Mouse (Mus musculus): ENCODE measurements around the gene Olfm4. TPM values are rescaled to one million over a fixed set of nuclear protein-coding genes. Genes with fewer than 3 reads are reported as not detected.

Gene Olfm4
- polyA plus RNA-seq, 1 experiment from 2014 or later = 94.5 TPM

- DNase-seq (ENCODE audit: low spot score) = no peak
- no peak for TF ChIP-seq CTCF (IDR thresholded peaks at IDR 0.05; ENCODE audit: low read depth)
- no peak for TF ChIP-seq EP300 (optimal IDR thresholded peaks at IDR 0.05)
- H3K27ac ChIP-seq (replicated peaks) = no peak overlapping the region
- 72% methylated on average over 2 of the region's 2 CpGs for WGBS
- H3K4me2 ChIP-seq (replicated peaks; ENCODE audit: low read depth) = no peak overlapping the region
- H3K9ac ChIP-seq (ENCODE audit: low read length) = no peak overlapping the region
- no peaks in the 10 kb centered on the region for H3K27me3 ChIP-seq (ENCODE audit: control insufficient read depth, insufficient read depth, low read length)
- H3K36me3 ChIP-seq (ENCODE audit: control insufficient read depth, insufficient read depth, low read length) = no peaks in the 10 kb centered on the region
- no peaks in the 10 kb centered on the region for H3K9me3 ChIP-seq (ENCODE audit: control insufficient read depth, low read length)
- ATAC-seq (ENCODE audit: low FRiP score, low TSS enrichment) = no peak
- 0 out of 2 replicates have a peak, but pooled peaks cover 3% of the 10 kb centered on the region for H3K4me1 ChIP-seq (replicated peaks; ENCODE audit: control insufficient read depth, insufficient read depth)
- H3K4me3 ChIP-seq (ENCODE audit: low read depth, low read length) = no peak overlapping the region
Measured at GRCm38 (mm10) chr14:79985696-79986095, 1.8 kb downstream of the Olfm4 start.

GRCm38 (mm10) chr14:79986831-79987230, 3.0 kb downstream of the Olfm4 start:
- H3K36me3 ChIP-seq (ENCODE audit: control insufficient read depth, insufficient read depth, low read length) = no peaks in the 10 kb centered on the region
- TF ChIP-seq CTCF (IDR thresholded peaks at IDR 0.05; ENCODE audit: low read depth) = no peak
- TF ChIP-seq EP300 (optimal IDR thresholded peaks at IDR 0.05) = no peak
- 0 out of 2 replicates have a peak, but pooled peaks cover 3% of the 10 kb centered on the region for H3K4me1 ChIP-seq (replicated peaks; ENCODE audit: control insufficient read depth, insufficient read depth)
- ATAC-seq (ENCODE audit: low FRiP score, low TSS enrichment) (peak; percentile 91), DNase-seq (ENCODE audit: low spot score) (peak; percentile 59)
- no peak overlapping the region for H3K9ac ChIP-seq (ENCODE audit: low read length)
- no peak overlapping the region for H3K4me3 ChIP-seq (ENCODE audit: low read depth, low read length)
- WGBS = 37% methylated on average over 8 of the region's 8 CpGs
- H3K9me3 ChIP-seq (ENCODE audit: control insufficient read depth, low read length) = no peaks in the 10 kb centered on the region
- H3K27ac ChIP-seq (replicated peaks) = no peak overlapping the region
- no peaks in the 10 kb centered on the region for H3K27me3 ChIP-seq (ENCODE audit: control insufficient read depth, insufficient read depth, low read length)
- H3K4me2 ChIP-seq (replicated peaks; ENCODE audit: low read depth) = no peak overlapping the region

GRCm38 (mm10) chr14:79989785-79990184, 5.9 kb downstream of the Olfm4 start:
- 50% methylated on average over 4 of the region's 4 CpGs for WGBS
- H3K4me1 ChIP-seq (replicated peaks; ENCODE audit: control insufficient read depth, insufficient read depth) = 0 out of 2 replicates have a peak, but pooled peaks cover 3% of the 10 kb centered on the region
- ATAC-seq (ENCODE audit: low FRiP score, low TSS enrichment) (no peak), DNase-seq (ENCODE audit: low spot score) (no peak)
- H3K27ac ChIP-seq (replicated peaks) = no peak overlapping the region
- no peak overlapping the region for H3K4me3 ChIP-seq (ENCODE audit: low read depth, low read length)
- no peak overlapping the region for H3K9ac ChIP-seq (ENCODE audit: low read length)
- H3K4me2 ChIP-seq (replicated peaks; ENCODE audit: low read depth) = no peak overlapping the region
- no peaks in the 10 kb centered on the region for H3K27me3 ChIP-seq (ENCODE audit: control insufficient read depth, insufficient read depth, low read length)
- TF ChIP-seq EP300 (optimal IDR thresholded peaks at IDR 0.05) (no peak), CTCF (IDR thresholded peaks at IDR 0.05; ENCODE audit: low read depth) (no peak)
- no peaks in the 10 kb centered on the region for H3K9me3 ChIP-seq (ENCODE audit: control insufficient read depth, low read length)
- no peaks in the 10 kb centered on the region for H3K36me3 ChIP-seq (ENCODE audit: control insufficient read depth, insufficient read depth, low read length)

- H3K4me1 ChIP-seq (replicated peaks; ENCODE audit: control insufficient read depth, insufficient read depth) = 0 out of 2 replicates have a peak, but pooled peaks cover 3% of the 10 kb centered on the region
- TF ChIP-seq CTCF (IDR thresholded peaks at IDR 0.05; ENCODE audit: low read depth) (no peak), EP300 (optimal IDR thresholded peaks at IDR 0.05) (no peak)
- H3K27ac ChIP-seq (replicated peaks) = no peak overlapping the region
- ATAC-seq (ENCODE audit: low FRiP score, low TSS enrichment) (0 out of 2 replicates have a peak, but pooled peaks have one; percentile 21), DNase-seq (ENCODE audit: low spot score) (no peak)
- H3K4me3 ChIP-seq (ENCODE audit: low read depth, low read length) = no peak overlapping the region
- WGBS = 43% methylated on average over 5 of the region's 5 CpGs
- H3K9ac ChIP-seq (ENCODE audit: low read length) = no peak overlapping the region
- no peaks in the 10 kb centered on the region for H3K36me3 ChIP-seq (ENCODE audit: control insufficient read depth, insufficient read depth, low read length)
- no peaks in the 10 kb centered on the region for H3K9me3 ChIP-seq (ENCODE audit: control insufficient read depth, low read length)
- no peaks in the 10 kb centered on the region for H3K27me3 ChIP-seq (ENCODE audit: control insufficient read depth, insufficient read depth, low read length)
- no peak overlapping the region for H3K4me2 ChIP-seq (replicated peaks; ENCODE audit: low read depth)
Measured at GRCm38 (mm10) chr14:79990547-79990946, 6.7 kb downstream of the Olfm4 start.

- no peaks in the 10 kb centered on the region for H3K36me3 ChIP-seq (ENCODE audit: control insufficient read depth, insufficient read depth, low read length)
- H3K27me3 ChIP-seq (ENCODE audit: control insufficient read depth, insufficient read depth, low read length) = no peaks in the 10 kb centered on the region
- ATAC-seq (ENCODE audit: low FRiP score, low TSS enrichment) (no peak), DNase-seq (ENCODE audit: low spot score) (no peak)
- no peaks in the 10 kb centered on the region for H3K9me3 ChIP-seq (ENCODE audit: control insufficient read depth, low read length)
- H3K4me3 ChIP-seq (ENCODE audit: low read depth, low read length) = no peak overlapping the region
- no peak overlapping the region for H3K9ac ChIP-seq (ENCODE audit: low read length)
- no peak for TF ChIP-seq CTCF (IDR thresholded peaks at IDR 0.05; ENCODE audit: low read depth)
- no peak for TF ChIP-seq EP300 (optimal IDR thresholded peaks at IDR 0.05)
- no peak overlapping the region for H3K27ac ChIP-seq (replicated peaks)
- H3K4me1 ChIP-seq (replicated peaks; ENCODE audit: control insufficient read depth, insufficient read depth) = no peaks in the 10 kb centered on the region
- no peak overlapping the region for H3K4me2 ChIP-seq (replicated peaks; ENCODE audit: low read depth)
- 84% methylated on average over 4 of the region's 4 CpGs for WGBS
Measured at GRCm38 (mm10) chr14:79997534-79997933, 13.7 kb downstream of the Olfm4 start.

GRCm38 (mm10) chr14:80000110-80000531, 16.2 kb downstream of the Olfm4 start:
- no peaks in the 10 kb centered on the region for H3K27me3 ChIP-seq (ENCODE audit: control insufficient read depth, insufficient read depth, low read length)
- H3K9me3 ChIP-seq (ENCODE audit: control insufficient read depth, low read length) = no peaks in the 10 kb centered on the region
- peak; percentile 44 for DNase-seq (ENCODE audit: low spot score)
- peak; percentile 54; the same call in 1 of the 2 replicates for ATAC-seq (ENCODE audit: low FRiP score, low TSS enrichment)
- H3K4me3 ChIP-seq (ENCODE audit: low read depth, low read length) = no peak overlapping the region
- TF ChIP-seq CTCF (IDR thresholded peaks at IDR 0.05; ENCODE audit: low read depth) = no peak
- TF ChIP-seq EP300 (optimal IDR thresholded peaks at IDR 0.05) = no peak
- no peak overlapping the region for H3K4me2 ChIP-seq (replicated peaks; ENCODE audit: low read depth)
- H3K9ac ChIP-seq (ENCODE audit: low read length) = no peak overlapping the region
- no peaks in the 10 kb centered on the region for H3K4me1 ChIP-seq (replicated peaks; ENCODE audit: control insufficient read depth, insufficient read depth)
- H3K27ac ChIP-seq (replicated peaks) = no peak overlapping the region
- no peaks in the 10 kb centered on the region for H3K36me3 ChIP-seq (ENCODE audit: control insufficient read depth, insufficient read depth, low read length)
- WGBS = 38% methylated on average over 8 of the region's 8 CpGs
